Mouse (Mus musculus): ENCODE measurements around the gene Gch1.

DNA sequence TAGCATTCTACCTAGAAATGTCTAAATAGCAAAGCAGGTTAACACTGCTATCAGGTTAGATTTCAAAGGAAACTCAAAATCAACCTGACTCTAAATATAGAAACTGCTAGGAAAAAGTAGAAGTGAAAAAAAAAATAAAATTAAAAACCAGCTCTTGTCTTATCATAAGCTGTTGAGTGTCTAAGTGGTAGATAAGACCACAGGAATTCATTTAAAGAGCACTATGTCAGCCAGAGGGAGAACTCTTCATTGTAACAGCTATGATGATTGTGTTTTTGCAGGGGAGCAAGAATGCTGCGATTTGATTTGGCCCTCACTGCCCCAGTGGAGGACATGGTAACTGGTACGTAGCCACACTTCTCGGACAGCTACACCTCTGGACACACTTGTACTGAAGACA lies 34.9 kb downstream of the Gch1 start:
- TF ChIP-seq CTCF (IDR thresholded peaks at IDR 0.05; ENCODE audit: insufficient read depth, low read length) (no peak), POLR2A (IDR thresholded peaks at IDR 0.05; ENCODE audit: borderline replicate concordance, extremely low read depth, low read depth, low read length) (no peak)
